Mouse (Mus musculus) intestine, embryonic 14.5 days (tissue): ENCODE measurements at regions not wholly inside any gene's neighbourhood (a gene's known extent, or its start where the extent isn't known, plus 50 kb on each side); places are given as distances from the start of the nearest gene placed in this dataset.

Source experiments
- ATAC-seq: fragments of 200-750 bp; cut with Nextera tagmentation; replicated peaks from 2 replicates; pipeline ENCODE4 v1.8.0; 2017; ENCODE audit warnings: low read depth, moderate number of reproducible peaks, moderate TSS enrichment, moderate library complexity; ENCODE audit not compliant: low FRiP score, low TSS enrichment
- DNase-seq: peaks from one replicate; pipeline ENCODE4 v3.0.0-alpha.2; 2018; ENCODE audit warnings: low spot score
- H3K27ac ChIP-seq: fragments of 300-500 bp; sonication (generic); 2 replicates; pipeline ENCODE4 v1.5.1; 2014; ENCODE audit warnings: low read depth, mild to moderate bottlenecking, control low read depth
- H3K27me3 ChIP-seq: fragments of 300-500 bp; sonication (generic); replicated peaks from 2 replicates; pipeline ENCODE4 v1.6.1; 2014; ENCODE audit warnings: low read length, control low read depth; ENCODE audit not compliant: control insufficient read depth, insufficient read depth
- H3K36me3 ChIP-seq: fragments of 300-500 bp; sonication (generic); 2 replicates; pipeline ENCODE4 v1.6.1; 2014; ENCODE audit warnings: low read length, control low read depth; ENCODE audit not compliant: control insufficient read depth, insufficient read depth
- H3K4me1 ChIP-seq: fragments of 300-500 bp; sonication (generic); replicated peaks from 2 replicates; pipeline ENCODE4 v1.6.1; 2014; ENCODE audit warnings: low read length, control low read depth, mixed read lengths; ENCODE audit not compliant: control insufficient read depth, insufficient read depth
- H3K4me2 ChIP-seq: fragments of 300-500 bp; sonication (generic); 2 replicates; pipeline ENCODE4 v1.6.1; 2014; ENCODE audit warnings: low read length
- H3K4me3 ChIP-seq: fragments of 300-500 bp; sonication (generic); 2 replicates; pipeline ENCODE4 v1.5.1; 2014; ENCODE audit warnings: low read depth, low read length, control low read depth, mixed read lengths
- H3K9ac ChIP-seq: fragments of 300-500 bp; sonication (generic); 2 replicates; pipeline ENCODE4 v1.6.1; 2014; ENCODE audit warnings: mild to moderate bottlenecking, low read length
- H3K9me3 ChIP-seq: fragments of 300-500 bp; sonication (generic); 2 replicates; pipeline ENCODE4 v1.6.1; 2016; ENCODE audit warnings: low read length, control low read depth; ENCODE audit not compliant: control insufficient read depth
- WGBS: fragments of 180-500 bp; shearing (Covaris S2); extraction: QIAGEN DNeasy Blood & Tissue Kit; methylation state at CpG from one replicate; pipeline ENCODE4 v1.1.7; 2014; 5-methylcytosine and 5-hydroxymethylcytosine counted together

- Histone ChIP-seq H3K9me3 (0 out of 2 replicates have a peak, but pooled peaks cover 5% of the 10 kb centered on the region), H3K36me3 (no peaks in the 10 kb centered on the region), H3K27ac (no peak overlapping the region), H3K27me3 (no peaks in the 10 kb centered on the region), H3K4me1 (no peaks in the 10 kb centered on the region), H3K9ac (no peak overlapping the region), H3K4me3 (no peak overlapping the region), H3K4me2 (no peak overlapping the region)
- no peak for ATAC-seq
- no peak for DNase-seq
- WGBS = 74% methylated on average over 3 of the region's 3 CpGs
These were observed 227.6 kb downstream of the Bcl2l11 start for GRCm38 (mm10) chr2:128353457-128353856.

DNA sequence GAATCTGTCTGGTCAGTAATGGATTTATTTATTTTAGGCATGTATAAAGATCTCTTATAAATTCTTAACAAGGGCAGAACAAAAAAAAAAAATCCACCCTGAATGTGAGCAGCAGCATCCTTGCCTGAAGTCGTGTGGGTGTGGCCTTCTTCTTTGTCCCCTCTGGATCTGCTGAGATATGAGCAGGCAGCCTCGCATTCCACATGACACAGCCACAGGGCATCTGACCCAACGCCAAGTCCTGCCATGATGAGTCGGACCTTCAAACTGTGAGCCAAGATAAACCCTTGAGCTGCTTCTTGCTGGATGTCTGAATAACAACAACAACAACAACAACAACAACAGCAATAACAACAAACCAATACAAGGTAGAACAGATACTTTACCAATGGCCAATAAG, 230.5 kb downstream of the Bcl2l11 start:
- no peaks in the 10 kb centered on the region for H3K4me1 ChIP-seq
- no peak overlapping the region for H3K4me2 ChIP-seq
- H3K9me3 ChIP-seq = 0 out of 2 replicates have a peak, but pooled peaks cover 5% of the 10 kb centered on the region
- H3K9ac ChIP-seq = no peak overlapping the region
- H3K36me3 ChIP-seq = no peaks in the 10 kb centered on the region
- DNase-seq = no peak
- no peak for ATAC-seq
- H3K4me3 ChIP-seq = no peak overlapping the region
- H3K27me3 ChIP-seq = no peaks in the 10 kb centered on the region
- no peak overlapping the region for H3K27ac ChIP-seq
- WGBS = 88% methylated on average over 4 of the region's 4 CpGs

DNA sequence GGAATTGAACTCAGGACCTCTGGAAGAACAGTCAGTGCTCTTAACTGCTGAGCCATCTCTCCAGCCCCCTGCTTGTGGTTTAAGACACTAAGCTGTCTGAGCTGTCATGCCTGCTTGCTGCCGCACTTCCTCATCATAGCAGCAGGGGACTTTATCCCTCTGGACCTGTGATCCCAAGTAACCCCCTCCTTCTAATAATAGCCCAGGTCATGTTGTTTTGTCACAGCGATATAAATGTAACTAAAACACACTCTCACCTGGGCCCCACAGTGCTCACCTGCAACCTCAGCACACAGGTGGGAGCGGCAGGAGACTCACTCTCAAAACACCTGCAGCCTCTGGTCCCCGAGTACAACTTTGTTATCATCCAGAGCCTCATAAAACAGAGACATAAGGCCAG, 231.9 kb upstream of the Spdye4c start:
- no peak overlapping the region for H3K4me2 ChIP-seq
- H3K9me3 ChIP-seq = 0 out of 2 replicates have a peak, but pooled peaks cover 5% of the 10 kb centered on the region
- no peak overlapping the region for H3K4me3 ChIP-seq
- WGBS = 56% methylated on average over 4 of the region's 4 CpGs
- DNase-seq = no peak
- ATAC-seq = peak; percentile 67
- H3K27me3 ChIP-seq = no peaks in the 10 kb centered on the region
- H3K4me1 ChIP-seq = peaks cover 5% of the 10 kb centered on the region; the same call in 1 of the 2 replicates
- H3K36me3 ChIP-seq = no peaks in the 10 kb centered on the region
- H3K27ac ChIP-seq = no peak overlapping the region
- no peak overlapping the region for H3K9ac ChIP-seq

GRCm38 (mm10) chr2:128360517-128360916, 230.5 kb upstream of the Spdye4c start:
- Histone ChIP-seq H3K36me3 (no peaks in the 10 kb centered on the region), H3K9me3 (0 out of 2 replicates have a peak, but pooled peaks cover 3% of the 10 kb centered on the region), H3K4me2 (no peak overlapping the region), H3K27ac (no peak overlapping the region), H3K4me3 (no peak overlapping the region), H3K9ac (no peak overlapping the region), H3K27me3 (no peaks in the 10 kb centered on the region), H3K4me1 (peaks cover 5% of the 10 kb centered on the region; the same call in 1 of the 2 replicates)
- WGBS = 72% methylated on average over 5 of the region's 5 CpGs
- ATAC-seq (no peak), DNase-seq (no peak)

- DNase-seq (no peak), ATAC-seq (no peak)
- Histone ChIP-seq H3K27me3 (no peaks in the 10 kb centered on the region), H3K4me3 (no peak overlapping the region), H3K4me2 (no peak overlapping the region), H3K36me3 (no peaks in the 10 kb centered on the region), H3K4me1 (peaks cover 5% of the 10 kb centered on the region; the same call in 1 of the 2 replicates), H3K9me3 (no peaks in the 10 kb centered on the region), H3K9ac (no peak overlapping the region), H3K27ac (no peak overlapping the region)
- 80% methylated on average over 1 of the region's 1 CpGs for WGBS
These were observed 229.6 kb upstream of the Spdye4c start for GRCm38 (mm10) chr2:128361436-128361835.

- Histone ChIP-seq H3K9ac (no peak overlapping the region), H3K4me2 (peak overlapping the region; percentile 51), H3K27me3 (no peaks in the 10 kb centered on the region), H3K9me3 (no peaks in the 10 kb centered on the region), H3K4me1 (peaks cover 5% of the 10 kb centered on the region; the same call in 1 of the 2 replicates), H3K4me3 (peak overlapping the region; percentile 15; the same call in 1 of the 2 replicates), H3K27ac (peak overlapping the region; percentile 34; the same call in 1 of the 2 replicates), H3K36me3 (no peaks in the 10 kb centered on the region)
- peak; percentile 88 for ATAC-seq
- 8% methylated on average over 14 of the region's 14 CpGs for WGBS
- DNase-seq = peak; percentile 79
These were observed 226.8 kb upstream of the Spdye4c start for GRCm38 (mm10) chr2:128364161-128364560.

DNA sequence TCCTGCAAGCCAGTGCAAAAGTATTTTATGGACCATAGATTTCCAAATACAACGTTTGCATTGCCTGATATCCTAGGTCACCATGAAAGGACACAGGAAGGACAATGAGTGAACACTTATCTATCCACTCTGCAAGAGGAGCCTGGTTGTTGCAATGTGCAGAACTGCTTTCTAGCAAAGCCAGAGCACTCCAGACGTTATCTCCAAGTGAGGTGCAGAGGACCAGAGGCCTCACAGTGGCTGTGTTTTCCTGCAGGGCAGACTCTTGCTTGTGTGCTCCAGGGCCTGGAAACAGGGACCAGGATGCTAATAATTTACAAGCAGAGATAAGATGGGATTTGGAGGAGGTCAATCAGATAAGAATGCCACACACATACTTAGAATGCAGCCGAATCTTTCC, 226.0 kb upstream of the Spdye4c start:
- Histone ChIP-seq H3K27me3 (no peaks in the 10 kb centered on the region), H3K4me3 (no peak overlapping the region), H3K27ac (no peak overlapping the region), H3K36me3 (no peaks in the 10 kb centered on the region), H3K9me3 (no peaks in the 10 kb centered on the region), H3K9ac (no peak overlapping the region), H3K4me2 (no peak overlapping the region), H3K4me1 (peaks cover 5% of the 10 kb centered on the region; the same call in 1 of the 2 replicates)
- WGBS = 25% methylated on average over 3 of the region's 3 CpGs
- DNase-seq (no peak), ATAC-seq (no peak)

GRCm38 (mm10) chr2:128365775-128366174, 225.2 kb upstream of the Spdye4c start:
- Histone ChIP-seq H3K9me3 (no peaks in the 10 kb centered on the region), H3K4me2 (no peak overlapping the region), H3K36me3 (no peaks in the 10 kb centered on the region), H3K27me3 (no peaks in the 10 kb centered on the region), H3K4me3 (no peak overlapping the region), H3K4me1 (peaks cover 5% of the 10 kb centered on the region; the same call in 1 of the 2 replicates), H3K27ac (no peak overlapping the region), H3K9ac (no peak overlapping the region)
- WGBS = 85% methylated on average over 2 of the region's 2 CpGs
- ATAC-seq (no peak), DNase-seq (no peak)
